Mouse (Mus musculus): Measurements from ENCODE around the gene Kcnk4.

GRCm38 (mm10) chr19:6973581-6974190 is 39.4 kb upstream of the Kcnk4 start:
- TF ChIP-seq POLR2A (IDR thresholded peaks at IDR 0.05; ENCODE audit: borderline replicate concordance, extremely low read depth, insufficient read depth, insufficient read length, poor library complexity, severe bottlenecking) (no peak), CTCF (IDR thresholded peaks at IDR 0.05; ENCODE audit: borderline replicate concordance, extremely low read depth, insufficient read depth, insufficient read length) (no peak)
